Mouse (Mus musculus) olfactory bulb, adult 2 months (tissue): ENCODE data around the gene Tef.

Source experiments
- CTCF ChIP-seq: fragments of 200-500 bp; IDR thresholded peaks from 2 replicates; pipeline ENCODE4 v1.5.1; 2012; ENCODE audit warnings: low read depth, mild to moderate bottlenecking, low read length, moderate library complexity; ENCODE audit not compliant: insufficient read depth
- POLR2A ChIP-seq: fragments of 200-500 bp; IDR thresholded peaks from 2 replicates; pipeline ENCODE4 v1.6.1; 2012; ENCODE audit warnings: mild to moderate bottlenecking, low read depth, low read length, moderate library complexity; ENCODE audit not compliant: insufficient read depth

DNA sequence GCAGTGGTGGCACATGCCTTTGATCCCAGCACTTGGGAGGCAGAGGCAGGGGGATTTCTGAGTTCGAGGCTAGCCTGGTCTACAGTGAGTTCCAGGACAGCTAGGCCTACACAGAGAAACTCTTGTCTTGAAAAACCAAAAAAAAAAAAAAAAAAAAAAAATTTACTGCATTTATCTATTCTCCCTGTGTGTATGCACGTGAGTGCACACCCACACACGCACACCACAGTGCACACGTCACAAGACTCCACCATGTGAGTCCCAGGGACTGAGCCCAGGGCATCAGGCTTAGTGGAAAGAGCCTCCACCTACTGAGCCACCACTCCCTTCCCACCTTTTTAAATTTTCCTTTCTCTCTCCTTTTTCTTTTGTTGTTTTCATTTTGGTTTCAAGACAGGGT lies 28.3 kb downstream of the Tef start:
- TF ChIP-seq CTCF (no peak), POLR2A (no peak)
